8 mouse cellular contexts compared by ENCODE assay signal in the genomic region with DNA sequence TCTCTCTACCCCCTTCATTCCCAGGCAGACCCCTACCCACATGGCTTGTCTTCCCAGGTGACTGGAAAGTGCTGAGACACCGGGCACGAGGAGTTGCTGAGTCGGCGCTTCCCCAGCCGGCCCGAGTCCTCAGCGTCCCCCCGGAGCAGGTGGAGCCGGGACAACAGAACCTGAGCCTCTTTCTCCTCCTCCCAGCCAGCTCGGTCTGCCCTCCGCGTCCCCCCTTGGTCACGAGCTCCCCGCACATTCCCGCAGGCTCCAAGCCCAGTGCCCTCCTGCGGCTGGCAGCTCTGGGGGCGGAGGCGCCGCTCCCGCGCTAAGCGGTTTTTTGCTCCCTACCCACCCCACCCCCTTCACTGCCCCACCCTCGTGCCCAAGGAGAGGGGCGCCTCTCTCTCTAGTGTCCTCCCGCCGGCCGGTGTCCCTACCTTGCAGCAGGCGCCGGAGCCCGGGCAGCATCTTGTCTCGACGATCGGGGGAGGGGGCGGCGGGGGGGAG. TPM values are rescaled to one million over a fixed set of nuclear protein-coding genes. Genes with fewer than 3 reads are reported as not detected.
A peak's percentile ranks its signal among the peaks of the same experiment; 100 is the strongest.
DNase-seq lines count a peak whose midpoint lies in the region; ATAC-seq and TF ChIP-seq lines count a peak whose summit lies in the region.

A gene (minus strand): TSS at position 477 of the 498 bp plus-strand sequence.

- H3K9me3 ChIP-seq in intestine, embryonic 16.5 days (ENCODE audit: control insufficient read depth, low read length), result no peaks in the 10 kb centered on the region
- no peaks in the 10 kb centered on the region for H3K9me3 ChIP-seq in midbrain, embryonic 10.5 days (replicated peaks)

- no peak for DNase-seq in cerebellum, adult 2 months
- DNase-seq in cerebellum, adult 11 months, result no peak
- peak; percentile 51 to 53 for DNase-seq in right cerebral cortex, postnatal 10 days (ENCODE audit: low spot score in 2 of 2)
- DNase-seq in right cerebral cortex, adult 18-20 months, result no peak
- peak; percentile 64 for DNase-seq in midbrain, embryonic 10.5 days (ENCODE audit: low spot score)
- no peak for DNase-seq in gastrocnemius, postnatal 25 days

- WGBS in cerebellum, adult 2 months, result under 1% methylated on average over 31 of the region's 35 CpGs
- WGBS in intestine, embryonic 16.5 days, result under 1% methylated on average over 33 of the region's 35 CpGs
- WGBS in midbrain, embryonic 10.5 days, result under 1% methylated on average over 16 of the region's 35 CpGs

- peak within 1 kb of the TSS; percentile 97 for H3K4me2 ChIP-seq in intestine, embryonic 16.5 days (ENCODE audit: low read depth, low read length)

- H3K4me1 ChIP-seq in cerebellum, adult 2 months (ENCODE audit: control insufficient read depth, insufficient read depth, low read length), result no peaks in the 10 kb centered on the region
- peaks cover 37% of the 10 kb centered on the region for H3K4me1 ChIP-seq in intestine, embryonic 16.5 days (ENCODE audit: control insufficient read depth, insufficient read depth, low read length)
- H3K4me1 ChIP-seq in midbrain, embryonic 10.5 days, result peaks cover 74% of the 10 kb centered on the region

- H3K36me3 ChIP-seq in intestine, embryonic 16.5 days (ENCODE audit: control insufficient read depth, insufficient read depth, low read length), result no peaks in the 10 kb centered on the region
- H3K36me3 ChIP-seq in midbrain, embryonic 10.5 days, result no peaks in the 10 kb centered on the region

- H3K4me3 ChIP-seq in cerebellum, adult 2 months (replicated peaks; ENCODE audit: insufficient read depth, low read depth, low read length), result peak within 1 kb of the TSS; percentile 37
- peak within 1 kb of the TSS; percentile 65 for H3K4me3 ChIP-seq in intestine, embryonic 16.5 days (ENCODE audit: low read length)
- peak within 1 kb of the TSS; percentile 68 for H3K4me3 ChIP-seq in midbrain, embryonic 10.5 days

- TF ChIP-seq CTCF in cerebellum, adult 2 months (IDR thresholded peaks at IDR 0.05; ENCODE audit: borderline replicate concordance, insufficient read depth, low read depth, low read length), result no peak

- no peak for TF ChIP-seq POLR2A in cerebellum, adult 2 months (IDR thresholded peaks at IDR 0.05; ENCODE audit: borderline replicate concordance, insufficient read depth, low read length)

- H3K27me3 ChIP-seq in cerebellum, adult 2 months (ENCODE audit: control insufficient read depth, insufficient read depth, low read length), result peaks cover 7% of the 10 kb centered on the region
- peaks cover 63% of the 10 kb centered on the region for H3K27me3 ChIP-seq in intestine, embryonic 16.5 days (replicated peaks; ENCODE audit: control insufficient read depth, insufficient read depth, low read length)
- peaks cover 95% of the 10 kb centered on the region for H3K27me3 ChIP-seq in midbrain, embryonic 10.5 days (ENCODE audit: low read depth, poor library complexity, severe bottlenecking)

- H3K9ac ChIP-seq in intestine, embryonic 16.5 days (ENCODE audit: low read depth, low read length), result peak within 1 kb of the TSS; percentile 67

- H3K27ac ChIP-seq in cerebellum, adult 2 months (ENCODE audit: insufficient read depth, low read length), result no peak within 1 kb of the TSS
- H3K27ac ChIP-seq in intestine, embryonic 16.5 days (ENCODE audit: low read length), result no peak within 1 kb of the TSS
- peak within 1 kb of the TSS; percentile 64 for H3K27ac ChIP-seq in midbrain, embryonic 10.5 days (replicated peaks)

- ATAC-seq in intestine, embryonic 16.5 days, result no peak
- no peak for ATAC-seq in erythroid progenitor cell, adult 5-6 weeks (replicated peaks; ENCODE audit: low FRiP score, poor library complexity, severe bottlenecking)

RNA-seq across cellular contexts. Expression of the gene that starts here (rescaled TPM):
- polyA plus RNA-seq in cerebellum, adult 2 months (2012; rRNA removed), result 1.2 and 1.7 TPM in 2 replicates
- 0.57 and 0.61 TPM in 2 replicates for polyA plus RNA-seq in intestine, embryonic 16.5 days (2015; fragmentation: Nextera tagmentation; extraction: Ambion mirVana)
- 1.4 and 1.8 TPM in 2 replicates for polyA plus RNA-seq in midbrain, embryonic 10.5 days (2016; fragmentation: Nextera tagmentation; extraction: Ambion mirVana)
- not detected in 2 replicates for total RNA-seq in erythroid progenitor cell, adult 5-6 weeks (2015; ENCODE audit: low replicate concordance)
- not detected in 2 replicates for total RNA-seq in erythroid progenitor cell, adult 5-6 weeks (2017; ENCODE audit: low replicate concordance)
- under 1 TPM; 0.43 to 0.54 TPM for total RNA-seq in gastrocnemius, postnatal 25 days (2021)

Comparison
In these comparisons a context has a peak if more than half of its experiments do, and no peak if none do; other contexts are left out.
1. DNase-seq: peak in right cerebral cortex, postnatal 10 days (2 of 2) and midbrain, embryonic 10.5 days (single experiment); none in cerebellum, adult 2 months (0 of 2), cerebellum, adult 11 months (single experiment), right cerebral cortex, adult 18-20 months (single experiment) and gastrocnemius, postnatal 25 days (single experiment).
2. Peak in every context shown above with its lines, with median percentiles within 50 percentile points of each other: H3K4me3 ChIP-seq.